In the genomic region with DNA sequence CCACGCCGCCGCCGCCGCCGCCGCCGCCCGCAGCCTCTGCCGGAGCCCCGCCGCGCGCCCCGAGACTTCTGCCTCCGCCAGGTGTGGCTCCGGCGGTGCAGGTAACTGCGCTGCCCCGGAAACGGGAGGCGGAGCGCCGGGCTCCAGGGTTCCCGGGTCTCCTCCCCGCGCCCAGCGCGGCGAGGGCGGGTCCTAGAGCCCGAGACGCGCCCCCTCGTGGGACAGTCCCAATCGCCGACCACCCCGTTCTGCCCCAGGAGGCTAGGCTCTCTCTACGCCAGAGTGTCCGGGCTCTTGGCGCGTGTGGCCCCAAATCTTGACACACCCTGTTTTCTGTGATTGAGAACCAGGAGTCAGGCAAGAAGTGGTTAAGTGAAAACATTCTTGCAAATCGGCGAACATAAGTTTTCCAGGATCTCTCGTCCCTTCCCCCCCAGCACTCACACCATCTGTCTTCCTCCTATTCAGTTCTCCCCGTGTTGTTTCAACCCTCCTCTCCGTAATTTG, we compare ENCODE assay signal across 8 mouse cellular contexts. TPM values are rescaled to one million over a fixed set of nuclear protein-coding genes. Genes with fewer than 3 reads are reported as not detected.
A peak's percentile ranks its signal among the peaks of the same experiment; 100 is the strongest.
DNase-seq lines count a peak whose midpoint lies in the region; ATAC-seq lines count a peak whose summit lies in the region.

A gene (minus strand): TSS at position 117 of the 507 bp plus-strand sequence.

- peak; percentile 53 to 71 for DNase-seq in left cerebral cortex, adult 18-20 months (ENCODE audit: low spot score in 2 of 2)
- no peak for DNase-seq in left cerebral cortex, adult 11 months (ENCODE audit: low spot score)
- DNase-seq in embryo, embryonic 9.5 days (ENCODE audit: extremely low spot score) = peak; percentile 82
- peak; percentile 27 to 29 for DNase-seq in heart, postnatal 14 days
- DNase-seq in large intestine, adult 2 months (ENCODE audit: low read depth, low spot score) = no peak
- peak; percentile 82 to 88 for DNase-seq in lung, adult 18-20 months
- DNase-seq in ovary, postnatal 36 days (ENCODE audit: low spot score) = peak; percentile 68

- 2% methylated on average over 47 of the region's 47 CpGs for WGBS in large intestine, adult 2 months

- intact Hi-C loops in heart, postnatal 14 days (cut with DNase I) = no loop called here

- ATAC-seq in activated CD4-positive, CD25-positive, alpha-beta regulatory T cell, adult 4 months = no peak

RNA-seq across cellular contexts. Expression of the gene that starts here (rescaled TPM):
- total RNA-seq in left cerebral cortex, adult 18-20 months (2021) = 100 to 1,000 TPM; 118 to 119 TPM
- total RNA-seq in heart, postnatal 14 days (2021) = 1 to 10 TPM in 1 of 2 experiments, under 1 TPM in 1; 0.98 to 1.2 TPM
- polyA plus RNA-seq in large intestine, adult 2 months (2012; rRNA removed) = 20.3 and 35.1 TPM in 2 replicates
- not detected for polyA plus RNA-seq in activated CD4-positive, CD25-positive, alpha-beta regulatory T cell, adult 4 months (2017; shearing (Covaris generic))

Comparison
In these comparisons a context has a peak if more than half of its experiments do, and no peak if none do; other contexts are left out.
1. RNA of the gene that starts here (total RNA-seq): 118 to 119 TPM in left cerebral cortex, adult 18-20 months; 0.98 to 1.2 TPM in heart, postnatal 14 days; every median in the first group is over 10 times any median in the second.
2. RNA of the gene that starts here (polyA plus RNA-seq): 20.3 to 35.1 TPM in large intestine, adult 2 months; not detected in activated CD4-positive, CD25-positive, alpha-beta regulatory T cell, adult 4 months; every median in the first group is over 10 times any median in the second.
3. DNase-seq: peak in left cerebral cortex, adult 18-20 months (2 of 2), embryo, embryonic 9.5 days (single experiment), heart, postnatal 14 days (2 of 2), lung, adult 18-20 months (2 of 2) and ovary, postnatal 36 days (single experiment); none in left cerebral cortex, adult 11 months (single experiment) and large intestine, adult 2 months (single experiment).